Mouse (Mus musculus) left cerebral cortex, adult 2 months (tissue): ENCODE measurements around the gene Rex2. TPM values are rescaled to one million over a fixed set of nuclear protein-coding genes. Genes with fewer than 3 reads are reported as not detected.
A peak's percentile ranks its signal among the peaks of the same experiment; 100 is the strongest.
"Not testable (repeated sequence)": the region's sequence is repeated elsewhere in the genome, so short reads cannot be mapped to it uniquely, and the experiment has no call there.

ENCODE experiments used
- DNase-seq, 2 experiments: peaks; one replicate each; pipeline ENCODE4 v3.0.0; 2021 to 2022; ENCODE audit warnings: low spot score in 2 of 2, mixed read lengths in 1 of 2; ENCODE audit errors: extremely low spot score in 1 of 2
- H3K27ac ChIP-seq: fragments of 200-600 bp; 2 replicates; pipeline ENCODE4 v1.8.1; 2022
- H3K4me3 ChIP-seq: fragments of 200-600 bp; 2 replicates; pipeline ENCODE4 v1.8.1; 2022
- CTCF ChIP-seq: fragments of 200-600 bp; IDR thresholded peaks from 2 replicates; pipeline ENCODE4 v1.8.1; 2022; ENCODE audit warnings: antibody characterized with exemption, mild to moderate bottlenecking, moderate library complexity
- intact Hi-C: fragments of 180-260 bp; cut with DNase I; formaldehyde crosslinking; loops from one replicate; pipeline ENCODE4 v1.15.1; 2025
- long read RNA-seq, 2 experiments: library from polyadenylated mRNA; stranded (forward); transcript quantifications; one replicate each; pipeline ENCODE4 v2.0.0; 2021; ENCODE audit warnings: borderline mapping rate in 2 of 2
- total RNA-seq, 2 experiments: library from RNA; stranded (reverse); gene quantifications; 2 replicates each; pipeline ENCODE4 v1.2.3; 2021

The Rex2 gene
- total RNA-seq = under 1 TPM in 1 of 2 experiments, not detected in 1; 0.50 TPM
- long read RNA-seq, experiment 1 = 0 reads
- long read RNA-seq, experiment 2 = 0 reads

- DNase-seq, H3K27ac ChIP-seq, intact Hi-C loops, H3K4me3 ChIP-seq: not testable (repeated sequence)
Measured at GRCm38 (mm10) chr4:147021550-147021949, at the start of gene Rex2. TSS of gene Rex2 (plus strand) at chr4:147021850.

- H3K4me3 ChIP-seq, intact Hi-C loops, H3K27ac ChIP-seq, DNase-seq: not testable (repeated sequence)
Measured at GRCm38 (mm10) chr4:146976581-146976980, 45.1 kb upstream of the Rex2 start.

GRCm38 (mm10) chr4:147018400-147018799 is 3.2 kb upstream of the Rex2 start:
- DNase-seq, H3K4me3 ChIP-seq, intact Hi-C loops, H3K27ac ChIP-seq: not testable (repeated sequence)

GRCm38 (mm10) chr4:147026374-147026773 is 4.7 kb downstream of the Rex2 start:
- DNase-seq, intact Hi-C loops, H3K4me3 ChIP-seq, H3K27ac ChIP-seq: not testable (repeated sequence)

- DNase-seq, intact Hi-C loops, H3K27ac ChIP-seq, H3K4me3 ChIP-seq: not testable (repeated sequence)
Measured at GRCm38 (mm10) chr4:147031308-147032036, 9.8 kb downstream of the Rex2 start.

- DNase-seq, H3K27ac ChIP-seq, H3K4me3 ChIP-seq, intact Hi-C loops: not testable (repeated sequence)
Measured at GRCm38 (mm10) chr4:147063768-147064167, 42.1 kb downstream of the Rex2 start.

GRCm38 (mm10) chr4:147065861-147066260 is 44.2 kb downstream of the Rex2 start:
- intact Hi-C loops, DNase-seq, H3K27ac ChIP-seq, H3K4me3 ChIP-seq: not testable (repeated sequence)

- intact Hi-C loops, H3K4me3 ChIP-seq, H3K27ac ChIP-seq, DNase-seq: not testable (repeated sequence)
Measured at GRCm38 (mm10) chr4:147066380-147066779, 44.7 kb downstream of the Rex2 start.

GRCm38 (mm10) chr4:147095641-147096040 is 74.0 kb downstream of the Rex2 start:
- intact Hi-C loops, H3K27ac ChIP-seq, DNase-seq, H3K4me3 ChIP-seq: not testable (repeated sequence)

- DNase-seq = peak in 1 of 2 experiments; percentile 16
- peak overlapping the region; percentile 36 for H3K4me3 ChIP-seq
- intact Hi-C loops, H3K27ac ChIP-seq: not testable (repeated sequence)
Measured at GRCm38 (mm10) chr4:147101666-147102626, 80.3 kb downstream of the Rex2 start.

- H3K4me3 ChIP-seq, DNase-seq, intact Hi-C loops, H3K27ac ChIP-seq: not testable (repeated sequence)
- peak; percentile 24 for TF ChIP-seq CTCF
Measured at GRCm38 (mm10) chr4:147103814-147104213, 82.2 kb downstream of the Rex2 start.

Other genes with a start within 250 kb of the Rex2 start
- gene Gm21411, start 112.3 kb upstream of the Rex2 start, total RNA-seq = not detected
- gene Zfp989, start 49.9 kb upstream of the Rex2 start, total RNA-seq = not detected
- 1 to 10 TPM; 7.8 to 8.2 TPM for gene Zfp991, start 110.2 kb downstream of the Rex2 start, total RNA-seq